10 mouse cellular contexts compared by ENCODE assay signal in genomic region chr5:105930282-105930681, GRCm38 (mm10). TPM values are rescaled to one million over a fixed set of nuclear protein-coding genes. Genes with fewer than 3 reads are reported as not detected.
DNase-seq lines count a peak whose midpoint lies in the region; ATAC-seq and TF ChIP-seq lines count a peak whose summit lies in the region.
"Had no signal": no experiment of that assay in that cellular context is flagged by ENCODE, and none has a peak within 500 bp of the region (broad histone marks: within the 10 kb centered on the region; RNA-seq: fewer than 3 reads in every experiment).

No protein-coding gene starts in this region.

- intact Hi-C loops in left cerebral cortex, adult 2 months (cut with DNase I), result no loop called here
- intact Hi-C loops in left cerebral cortex, postnatal 4 days (cut with DNase I), result no loop called here
- intact Hi-C loops in gastrocnemius, postnatal 36 days (cut with DNase I), result no loop called here

- 0 out of 2 replicates have a peak, but pooled peaks have one; percentile 65 for ATAC-seq in common myeloid progenitor, adult 5-6 weeks (replicated peaks; ENCODE audit: low read depth, poor library complexity, severe bottlenecking)
- ATAC-seq in neutrophil, adult 5-6 weeks (ENCODE audit: extremely low read depth, insufficient number of reproducible peaks, low FRiP score, poor library complexity, severe bottlenecking), result peak; percentile 30; the same call in 1 of the 2 replicates

- H3K4me3 ChIP-seq in left cerebral cortex, adult 2 months, result no peak overlapping the region
- H3K4me3 ChIP-seq: embryonic facial prominence, embryonic 13.5 days; neural tube, embryonic 12.5 days had no signal

- no peak overlapping the region for H3K27ac ChIP-seq in left cerebral cortex, adult 2 months
- H3K27ac ChIP-seq: embryonic facial prominence, embryonic 13.5 days; neural tube, embryonic 12.5 days had no signal

- DNase-seq in left cerebral cortex, adult 2 months (ENCODE audit: extremely low spot score in 1 of 2, low spot score in 2 of 2), result no peak
- DNase-seq in left cerebral cortex, postnatal 4 days, result no peak
- peak; percentile 51 for DNase-seq in R1 (ENCODE audit: low read depth, low spot score)
- no peak for DNase-seq in testis, postnatal 14 days (ENCODE audit: low spot score)
- DNase-seq in heart, adult 8-10 months (ENCODE audit: low spot score), result no peak
- no peak for DNase-seq in gastrocnemius, postnatal 36 days

- TF ChIP-seq CTCF in left cerebral cortex, adult 2 months (IDR thresholded peaks at IDR 0.05), result peak; percentile 80

RNA-seq across cellular contexts. Expression of gene Zfp326, which starts 53.9 kb away (rescaled TPM):
- total RNA-seq in left cerebral cortex, adult 2 months (2021), result 10 to 100 TPM; 35.9 to 37.9 TPM
- total RNA-seq in left cerebral cortex, postnatal 4 days (2021), result 10 to 100 TPM; 57.2 to 64.9 TPM
- total RNA-seq in common myeloid progenitor, adult 5-6 weeks (2017), result 73.7 and 102 TPM in 2 replicates
- total RNA-seq in neutrophil, adult 5-6 weeks (2017), result 41.4 and 48.7 TPM in 2 replicates
- 10 to 100 TPM in 3 of 4 experiments, 1 to 10 TPM in 1; 10.0 to 15.6 (median 11.0) TPM for total RNA-seq in heart, adult 8-10 months (2022)
- total RNA-seq in gastrocnemius, postnatal 36 days (2021), result 1 to 10 TPM; 6.2 to 9.5 TPM
